Mouse (Mus musculus) lung, postnatal 0 days (tissue): ENCODE results near the gene Nhlrc1. TPM values are rescaled to one million over a fixed set of nuclear protein-coding genes. Genes with fewer than 3 reads are reported as not detected.

Source experiments
- ATAC-seq: fragments of 200-750 bp; cut with Nextera tagmentation; 2 replicates; pipeline ENCODE4 v1.8.0; 2017; ENCODE audit warnings: moderate library complexity
- DNase-seq: peaks from one replicate; pipeline ENCODE4 v3.0.0-alpha.2; 2016; ENCODE audit warnings: low spot score
- H3K27ac ChIP-seq: fragments of 300-500 bp; sonication (generic); 2 replicates; pipeline ENCODE4 v1.5.1; 2014; ENCODE audit warnings: antibody characterized with exemption, mild to moderate bottlenecking, low read length, mixed read lengths
- H3K27me3 ChIP-seq: fragments of 300-500 bp; sonication (generic); replicated peaks from 2 replicates; pipeline ENCODE4 v1.6.1; 2014; ENCODE audit warnings: low read length, mixed read lengths; ENCODE audit not compliant: insufficient read depth
- H3K36me3 ChIP-seq: fragments of 300-500 bp; sonication (generic); 2 replicates; pipeline ENCODE4 v1.6.1; 2014; ENCODE audit warnings: low read length, mixed read lengths; ENCODE audit not compliant: insufficient read depth
- H3K4me1 ChIP-seq: fragments of 300-500 bp; sonication (generic); 2 replicates; pipeline ENCODE4 v1.6.1; 2014; ENCODE audit warnings: antibody characterized with exemption, low read depth, low read length, mixed read lengths; ENCODE audit not compliant: insufficient read depth
- H3K4me2 ChIP-seq: fragments of 300-500 bp; sonication (generic); replicated peaks from 2 replicates; pipeline ENCODE4 v1.6.1; 2014; ENCODE audit warnings: low read depth, mild to moderate bottlenecking, low read length, moderate library complexity, mixed read lengths
- H3K4me3 ChIP-seq: fragments of 300-500 bp; sonication (generic); 2 replicates; pipeline ENCODE4 v1.5.1; 2014; ENCODE audit warnings: low read depth, low read length
- H3K9ac ChIP-seq: fragments of 300-500 bp; sonication (generic); replicated peaks from 2 replicates; pipeline ENCODE4 v1.6.1; 2014; ENCODE audit warnings: low read depth, mild to moderate bottlenecking
- H3K9me3 ChIP-seq: fragments of 300-500 bp; sonication (generic); 2 replicates; pipeline ENCODE4 v1.6.1; 2016; ENCODE audit warnings: low read length, mixed read lengths
- CTCF ChIP-seq: IDR thresholded peaks from 2 replicates; pipeline ENCODE4 v1.5.1; 2016; ENCODE audit warnings: antibody characterized with exemption, mild to moderate bottlenecking
- EP300 ChIP-seq: IDR thresholded peaks from 2 replicates; pipeline ENCODE4 v1.6.1; 2016; ENCODE audit warnings: antibody characterized with exemption, mild to moderate bottlenecking, control low read depth
- WGBS: fragments of 180-500 bp; shearing (Covaris S2); extraction: QIAGEN DNeasy Blood & Tissue Kit; methylation state at CpG from one replicate; pipeline ENCODE4 v1.1.7; 2014; 5-methylcytosine and 5-hydroxymethylcytosine counted together
- polyA plus RNA-seq: library from polyadenylated mRNA; unstranded; fragments of >200 nt; fragmentation: Nextera tagmentation; extraction: Ambion mirVana; gene quantifications from 2 replicates; pipeline ENCODE4 v1.2.1, GENCODE M21; 2015

Nhlrc1 gene
- polyA plus RNA-seq, 1 experiment from 2014 or later: 2.1 TPM

GRCm38 (mm10) chr13:47017259-47017658, 2.6 kb upstream of the Nhlrc1 start:
- Histone ChIP-seq H3K4me3 (no peak overlapping the region), H3K9me3 (no peaks in the 10 kb centered on the region), H3K9ac (no peak overlapping the region), H3K4me1 (peaks cover 3% of the 10 kb centered on the region; the same call in 1 of the 2 replicates), H3K27me3 (no peaks in the 10 kb centered on the region), H3K36me3 (no peaks in the 10 kb centered on the region), H3K27ac (no peak overlapping the region), H3K4me2 (no peak overlapping the region)
- peak; percentile 96 for TF ChIP-seq CTCF
- TF ChIP-seq EP300: no peak
- DNase-seq: peak; percentile 82
- peak; percentile 65 for ATAC-seq
- 36% methylated on average over 5 of the region's 5 CpGs for WGBS

GRCm38 (mm10) chr13:47015195-47015501, 498 bp upstream of the Nhlrc1 start:
- Histone ChIP-seq H3K4me3 (peak overlapping the region; percentile 46), H3K9ac (no peak overlapping the region)
- WGBS: 46% methylated on average over 5 of the region's 5 CpGs

GRCm38 (mm10) chr13:47013740-47014139, 910 bp downstream of the Nhlrc1 start:
- H3K9ac ChIP-seq: no peak overlapping the region
- DNase-seq (no peak), ATAC-seq (no peak)
- H3K36me3 ChIP-seq: no peaks in the 10 kb centered on the region
- H3K4me1 ChIP-seq: peaks cover 3% of the 10 kb centered on the region; the same call in 1 of the 2 replicates
- H3K4me2 ChIP-seq: peak overlapping the region; percentile 89
- H3K4me3 ChIP-seq: no peak overlapping the region
- TF ChIP-seq CTCF (no peak), EP300 (no peak)
- H3K27me3 ChIP-seq: no peaks in the 10 kb centered on the region
- H3K9me3 ChIP-seq: no peaks in the 10 kb centered on the region
- 64% methylated on average over 10 of the region's 10 CpGs for WGBS
- H3K27ac ChIP-seq: no peak overlapping the region

More at GRCm38 (mm10) chr13:47015195-47015501, 498 bp upstream of the Nhlrc1 start:
- ATAC-seq: peak; percentile 9; the same call in 1 of the 2 replicates
- H3K36me3 ChIP-seq: no peaks in the 10 kb centered on the region
- DNase-seq: no peak
- H3K4me1 ChIP-seq: peaks cover 3% of the 10 kb centered on the region; the same call in 1 of the 2 replicates
- no peaks in the 10 kb centered on the region for H3K27me3 ChIP-seq
- H3K27ac ChIP-seq: no peak overlapping the region
- no peak for TF ChIP-seq EP300
- TF ChIP-seq CTCF: no peak
- no peaks in the 10 kb centered on the region for H3K9me3 ChIP-seq
- H3K4me2 ChIP-seq: peak overlapping the region; percentile 89

- Histone ChIP-seq H3K9ac (no peak overlapping the region), H3K36me3 (no peaks in the 10 kb centered on the region), H3K4me3 (no peak overlapping the region), H3K27ac (no peak overlapping the region), H3K4me1 (no peaks in the 10 kb centered on the region), H3K4me2 (no peak overlapping the region), H3K9me3 (no peaks in the 10 kb centered on the region), H3K27me3 (no peaks in the 10 kb centered on the region)
- TF ChIP-seq CTCF (no peak; the same call in 1 of the 2 replicates), EP300 (no peak)
- no peak for DNase-seq
- WGBS: 91% methylated on average over 4 of the region's 4 CpGs
- ATAC-seq: no peak
These were observed 13.1 kb downstream of the Nhlrc1 start for GRCm38 (mm10) chr13:47001590-47001989.

GRCm38 (mm10) chr13:46999498-46999897, 15.2 kb downstream of the Nhlrc1 start:
- H3K9me3 ChIP-seq: no peaks in the 10 kb centered on the region
- WGBS: 30% methylated on average over 5 of the region's 5 CpGs
- no peaks in the 10 kb centered on the region for H3K27me3 ChIP-seq
- no peaks in the 10 kb centered on the region for H3K36me3 ChIP-seq
- no peak for TF ChIP-seq CTCF
- peak; percentile 89 for TF ChIP-seq EP300
- no peak overlapping the region for H3K4me3 ChIP-seq
- H3K4me1 ChIP-seq: no peaks in the 10 kb centered on the region
- DNase-seq (peak; percentile 48), ATAC-seq (peak; percentile 86)
- no peak overlapping the region for H3K27ac ChIP-seq
- H3K9ac ChIP-seq: no peak overlapping the region
- H3K4me2 ChIP-seq: no peak overlapping the region

- Histone ChIP-seq H3K4me1 (no peaks in the 10 kb centered on the region), H3K9ac (no peak overlapping the region), H3K36me3 (no peaks in the 10 kb centered on the region), H3K4me3 (no peak overlapping the region), H3K27ac (no peak overlapping the region), H3K4me2 (no peak overlapping the region), H3K27me3 (no peaks in the 10 kb centered on the region), H3K9me3 (no peaks in the 10 kb centered on the region)
- WGBS: 75% methylated on average over 4 of the region's 4 CpGs
- ATAC-seq (no peak), DNase-seq (no peak)
- TF ChIP-seq EP300: no peak
- TF ChIP-seq CTCF: no peak
These were observed 17.3 kb downstream of the Nhlrc1 start for GRCm38 (mm10) chr13:46997355-46997754.

GRCm38 (mm10) chr13:46993274-46993551, 21.4 kb downstream of the Nhlrc1 start:
- Histone ChIP-seq H3K9me3 (no peaks in the 10 kb centered on the region), H3K27ac (no peak overlapping the region), H3K4me2 (no peak overlapping the region), H3K4me3 (no peak overlapping the region), H3K9ac (no peak overlapping the region), H3K36me3 (no peaks in the 10 kb centered on the region), H3K4me1 (no peaks in the 10 kb centered on the region), H3K27me3 (no peaks in the 10 kb centered on the region)
- TF ChIP-seq CTCF (no peak), EP300 (no peak)
- no peak for ATAC-seq
- 66% methylated on average over 2 of the region's 2 CpGs for WGBS
- no peak for DNase-seq
